Mouse (Mus musculus) neural tube, embryonic 13.5 days (tissue): ENCODE results near the gene Slc25a29. TPM values are rescaled to one million over a fixed set of nuclear protein-coding genes. Genes with fewer than 3 reads are reported as not detected.
A peak's percentile ranks its signal among the peaks of the same experiment; 100 is the strongest.
"Not testable (repeated sequence)": the region's sequence is repeated elsewhere in the genome, so short reads cannot be mapped to it uniquely, and the experiment has no call there.

Experiments
- ATAC-seq: fragments of 200-750 bp; cut with Nextera tagmentation; 2 replicates; pipeline ENCODE4 v1.8.0; 2017; ENCODE audit warnings: low read depth, mild to moderate bottlenecking, moderate TSS enrichment, moderate library complexity
- H3K27ac ChIP-seq: fragments of 300-500 bp; sonication (generic); replicated peaks from 2 replicates; pipeline ENCODE4 v1.5.1; 2015; ENCODE audit warnings: moderate library complexity, mild to moderate bottlenecking, inconsistent platforms
- H3K27me3 ChIP-seq: fragments of 300-500 bp; sonication (generic); 2 replicates; pipeline ENCODE4 v1.6.1; 2015; ENCODE audit warnings: mild to moderate bottlenecking, inconsistent platforms
- H3K36me3 ChIP-seq: fragments of 300-500 bp; sonication (generic); 2 replicates; pipeline ENCODE4 v1.6.1; 2015; ENCODE audit warnings: mild to moderate bottlenecking, inconsistent platforms
- H3K4me1 ChIP-seq: fragments of 300-500 bp; sonication (generic); replicated peaks from 2 replicates; pipeline ENCODE4 v1.6.1; 2015; ENCODE audit warnings: inconsistent platforms
- H3K4me2 ChIP-seq: fragments of 300-500 bp; sonication (generic); 2 replicates; pipeline ENCODE4 v1.6.1; 2015; ENCODE audit warnings: inconsistent platforms, mild to moderate bottlenecking, moderate library complexity
- H3K4me3 ChIP-seq: fragments of 300-500 bp; sonication (generic); 2 replicates; pipeline ENCODE4 v1.5.1; 2015; ENCODE audit warnings: mild to moderate bottlenecking, inconsistent platforms
- H3K9ac ChIP-seq: fragments of 300-500 bp; sonication (generic); 2 replicates; pipeline ENCODE4 v1.6.1; 2015; ENCODE audit warnings: moderate library complexity, mild to moderate bottlenecking, inconsistent platforms
- H3K9me3 ChIP-seq: fragments of 300-500 bp; sonication (generic); 2 replicates; pipeline ENCODE4 v1.6.1; 2016; ENCODE audit warnings: inconsistent platforms
- WGBS: fragments of 180-500 bp; shearing (Covaris S2); methylation state at CpG from one replicate; pipeline ENCODE4 v1.1.7; 2015; 5-methylcytosine and 5-hydroxymethylcytosine counted together
- polyA plus RNA-seq: library from polyadenylated mRNA; unstranded; fragments of >200 nt; fragmentation: Nextera tagmentation; extraction: Ambion mirVana; gene quantifications from 2 replicates; pipeline ENCODE4 v1.2.1, GENCODE M21; 2015

The Slc25a29 gene
- polyA plus RNA-seq, 1 experiment from 2014 or later: 16.5 TPM

GRCm38 (mm10) chr12:108855081-108855480 is 19.4 kb upstream of the Slc25a29 start:
- 93% methylated on average over 10 of the region's 10 CpGs for WGBS
- H3K4me3 ChIP-seq: no peak overlapping the region
- peaks cover 9% of the 10 kb centered on the region for H3K4me1 ChIP-seq
- H3K4me2 ChIP-seq: no peak overlapping the region
- H3K9ac ChIP-seq: no peak overlapping the region
- no peak for ATAC-seq
- no peaks in the 10 kb centered on the region for H3K27me3 ChIP-seq
- H3K36me3 ChIP-seq: peaks cover 13% of the 10 kb centered on the region
- H3K9me3 ChIP-seq: no peaks in the 10 kb centered on the region
- H3K27ac ChIP-seq: no peak overlapping the region

- peaks cover 6% of the 10 kb centered on the region; the same call in 1 of the 2 replicates for H3K36me3 ChIP-seq
- H3K27ac ChIP-seq: no peak overlapping the region
- no peak overlapping the region for H3K9ac ChIP-seq
- H3K4me3 ChIP-seq: no peak overlapping the region
- no peak overlapping the region for H3K4me2 ChIP-seq
- ATAC-seq: no peak
- WGBS: 90% methylated on average over 8 of the region's 8 CpGs
- H3K27me3 ChIP-seq: no peaks in the 10 kb centered on the region
- H3K9me3 ChIP-seq: no peaks in the 10 kb centered on the region
- peaks cover 10% of the 10 kb centered on the region for H3K4me1 ChIP-seq
Measured at GRCm38 (mm10) chr12:108852822-108853221, 17.1 kb upstream of the Slc25a29 start.

- Histone ChIP-seq H3K27me3 (no peaks in the 10 kb centered on the region), H3K4me1 (peaks cover 13% of the 10 kb centered on the region), H3K9me3 (no peaks in the 10 kb centered on the region), H3K4me2 (no peak overlapping the region), H3K9ac (no peak overlapping the region), H3K36me3 (peaks cover 3% of the 10 kb centered on the region; the same call in 1 of the 2 replicates), H3K4me3 (no peak overlapping the region), H3K27ac (no peak overlapping the region)
- ATAC-seq: no peak
- 90% methylated on average over 8 of the region's 8 CpGs for WGBS
Measured at GRCm38 (mm10) chr12:108850886-108851285, 15.2 kb upstream of the Slc25a29 start.

GRCm38 (mm10) chr12:108850129-108850528 is 14.4 kb upstream of the Slc25a29 start:
- WGBS: 64% methylated on average over 8 of the region's 8 CpGs
- Histone ChIP-seq H3K9me3 (no peaks in the 10 kb centered on the region), H3K9ac (no peak overlapping the region), H3K36me3 (peaks cover 8% of the 10 kb centered on the region), H3K27me3 (no peaks in the 10 kb centered on the region), H3K27ac (no peak overlapping the region), H3K4me3 (no peak overlapping the region), H3K4me1 (peaks cover 13% of the 10 kb centered on the region), H3K4me2 (no peak overlapping the region)
- no peak for ATAC-seq

- WGBS: 86% methylated on average over 4 of the region's 4 CpGs
- no peak for ATAC-seq
Measured at GRCm38 (mm10) chr12:108849488-108850022, 13.9 kb upstream of the Slc25a29 start.

GRCm38 (mm10) chr12:108848033-108848432 is 12.3 kb upstream of the Slc25a29 start:
- not testable (repeated sequence) for H3K4me2 ChIP-seq, H3K4me3 ChIP-seq, H3K27me3 ChIP-seq, H3K27ac ChIP-seq, ATAC-seq, H3K9ac ChIP-seq, H3K9me3 ChIP-seq
- H3K36me3 ChIP-seq: peaks cover 26% of the 10 kb centered on the region
- H3K4me1 ChIP-seq: peaks cover 13% of the 10 kb centered on the region
- 92% methylated on average over 3 of the region's 3 CpGs for WGBS

More at GRCm38 (mm10) chr12:108849488-108850022, 13.9 kb upstream of the Slc25a29 start:
- Histone ChIP-seq H3K9ac (no peak overlapping the region), H3K27me3 (no peaks in the 10 kb centered on the region), H3K4me1 (peaks cover 13% of the 10 kb centered on the region), H3K4me2 (no peak overlapping the region), H3K36me3 (peaks cover 14% of the 10 kb centered on the region), H3K9me3 (no peaks in the 10 kb centered on the region), H3K4me3 (no peak overlapping the region), H3K27ac (no peak overlapping the region)

- 89% methylated on average over 7 of the region's 7 CpGs for WGBS
- Histone ChIP-seq H3K27ac (no peak overlapping the region), H3K36me3 (peaks cover 49% of the 10 kb centered on the region), H3K4me2 (no peak overlapping the region), H3K27me3 (no peaks in the 10 kb centered on the region), H3K9ac (no peak overlapping the region), H3K4me3 (no peak overlapping the region), H3K4me1 (peaks cover 14% of the 10 kb centered on the region), H3K9me3 (no peaks in the 10 kb centered on the region)
- no peak for ATAC-seq
Measured at GRCm38 (mm10) chr12:108842663-108843062, 7.0 kb upstream of the Slc25a29 start.

- H3K27me3 ChIP-seq: no peaks in the 10 kb centered on the region
- H3K36me3 ChIP-seq: peaks cover 49% of the 10 kb centered on the region
- H3K4me3 ChIP-seq: no peak overlapping the region
- H3K9me3 ChIP-seq: no peaks in the 10 kb centered on the region
- peaks cover 26% of the 10 kb centered on the region for H3K4me1 ChIP-seq
- no peak for ATAC-seq
- H3K9ac ChIP-seq: no peak overlapping the region
- WGBS: 90% methylated on average over 6 of the region's 6 CpGs
- H3K4me2 ChIP-seq: no peak overlapping the region
- H3K27ac ChIP-seq: no peak overlapping the region
Measured at GRCm38 (mm10) chr12:108841181-108841580, 5.5 kb upstream of the Slc25a29 start.

- 71% methylated on average over 7 of the region's 7 CpGs for WGBS
Measured at GRCm38 (mm10) chr12:108836722-108837121, 1.0 kb upstream of the Slc25a29 start.

GRCm38 (mm10) chr12:108835208-108835839 is 359 bp downstream of the Slc25a29 start:
- H3K4me3 ChIP-seq: peak overlapping the region; percentile 67
- peak; percentile 35 for ATAC-seq
- H3K27me3 ChIP-seq: peaks cover 6% of the 10 kb centered on the region; the same call in 1 of the 2 replicates
- peaks cover 67% of the 10 kb centered on the region for H3K4me1 ChIP-seq
- WGBS: 1% methylated on average over 51 of the region's 51 CpGs
- peak overlapping the region; percentile 77 for H3K4me2 ChIP-seq
- H3K27ac ChIP-seq: peak overlapping the region; percentile 20; the same call in 1 of the 2 replicates
- H3K36me3 ChIP-seq: no peaks in the 10 kb centered on the region
- H3K9ac ChIP-seq: peak overlapping the region; percentile 77
- no peaks in the 10 kb centered on the region for H3K9me3 ChIP-seq

More at GRCm38 (mm10) chr12:108836722-108837121, 1.0 kb upstream of the Slc25a29 start:
- Histone ChIP-seq H3K27ac (peak overlapping the region; percentile 86), H3K4me3 (peak overlapping the region; percentile 67), H3K9ac (peak overlapping the region; percentile 84), H3K9me3 (no peaks in the 10 kb centered on the region), H3K36me3 (peaks cover 10% of the 10 kb centered on the region), H3K4me1 (peaks cover 64% of the 10 kb centered on the region), H3K27me3 (peaks cover 6% of the 10 kb centered on the region; the same call in 1 of the 2 replicates), H3K4me2 (peak overlapping the region; percentile 77)
- ATAC-seq: no peak

- Histone ChIP-seq H3K36me3 (no peaks in the 10 kb centered on the region), H3K9me3 (no peaks in the 10 kb centered on the region), H3K9ac (peak overlapping the region; percentile 77), H3K4me2 (peak overlapping the region; percentile 77), H3K4me1 (peaks cover 65% of the 10 kb centered on the region), H3K27me3 (peaks cover 6% of the 10 kb centered on the region; the same call in 1 of the 2 replicates), H3K4me3 (peak overlapping the region; percentile 67), H3K27ac (no peak overlapping the region)
- no peak for ATAC-seq
- 45% methylated on average over 5 of the region's 5 CpGs for WGBS
Measured at GRCm38 (mm10) chr12:108834786-108835185, 897 bp downstream of the Slc25a29 start.

GRCm38 (mm10) chr12:108834337-108834736 is 1.3 kb downstream of the Slc25a29 start:
- Histone ChIP-seq H3K9ac (peak overlapping the region; percentile 77; the same call in 1 of the 2 replicates), H3K36me3 (no peaks in the 10 kb centered on the region), H3K4me1 (peaks cover 65% of the 10 kb centered on the region), H3K9me3 (no peaks in the 10 kb centered on the region), H3K4me3 (peak overlapping the region; percentile 67; the same call in 1 of the 2 replicates), H3K27me3 (peaks cover 6% of the 10 kb centered on the region; the same call in 1 of the 2 replicates), H3K27ac (no peak overlapping the region), H3K4me2 (peak overlapping the region; percentile 77)
- 80% methylated on average over 3 of the region's 3 CpGs for WGBS
- ATAC-seq: no peak
